Mouse (Mus musculus) small intestine, adult 2 months (tissue): ENCODE data around the gene Tbl1xr1. TPM values are rescaled to one million over a fixed set of nuclear protein-coding genes. Genes with fewer than 3 reads are reported as not detected.
A peak's percentile ranks its signal among the peaks of the same experiment; 100 is the strongest.

Experiments used
- H3K27ac ChIP-seq: fragments of 200-500 bp; 2 replicates; pipeline ENCODE4 v1.5.1; 2012; ENCODE audit warnings: low read depth, low read length, control low read depth, inconsistent platforms; ENCODE audit not compliant: insufficient read depth
- H3K27me3 ChIP-seq: fragments of 200-500 bp; 2 replicates; pipeline ENCODE4 v1.6.1; 2012; ENCODE audit warnings: mild to moderate bottlenecking, moderate library complexity, low read length, inconsistent platforms; ENCODE audit not compliant: control insufficient read depth, insufficient read depth
- H3K36me3 ChIP-seq: fragments of 200-500 bp; 2 replicates; pipeline ENCODE4 v1.6.1; 2012; ENCODE audit warnings: mild to moderate bottlenecking, low read length, control low read depth, inconsistent platforms; ENCODE audit not compliant: control insufficient read depth, insufficient read depth
- H3K4me1 ChIP-seq: fragments of 200-500 bp; 2 replicates; pipeline ENCODE4 v1.6.1; 2012; ENCODE audit warnings: low read length, inconsistent platforms, mixed read lengths; ENCODE audit not compliant: control insufficient read depth, insufficient read depth, insufficient read length
- H3K4me3 ChIP-seq: fragments of 200-500 bp; 2 replicates; pipeline ENCODE4 v1.5.1; 2012; ENCODE audit warnings: low read depth, mild to moderate bottlenecking, control low read depth, inconsistent platforms, low read length, moderate library complexity
- CTCF ChIP-seq: fragments of 200-500 bp; IDR thresholded peaks from 2 replicates; pipeline ENCODE4 v1.5.1; 2012; ENCODE audit warnings: low read depth, mild to moderate bottlenecking, control low read depth, inconsistent platforms, low read length, moderate library complexity, mixed read lengths; ENCODE audit not compliant: insufficient replicate concordance, insufficient read length; ENCODE audit errors: extremely low read depth
- POLR2A ChIP-seq: fragments of 200-500 bp; IDR thresholded peaks from 2 replicates; pipeline ENCODE4 v1.6.1; 2012; ENCODE audit warnings: low read depth, mild to moderate bottlenecking, control low read depth, inconsistent platforms, low read length, moderate library complexity
- WGBS: fragments of 180-500 bp; shearing (Covaris S2); methylation state at CpG from one replicate; pipeline ENCODE4 v1.1.7; 2018; 5-methylcytosine and 5-hydroxymethylcytosine counted together
- polyA plus RNA-seq: library from polyadenylated mRNA; depleted of rRNA; stranded (reverse); fragments of >200 nt; gene quantifications from 2 replicates; pipeline ENCODE4 v1.2.3, GENCODE M21; 2012

Gene Tbl1xr1
- polyA plus RNA-seq, 1 experiment: 15.8 TPM

DNA sequence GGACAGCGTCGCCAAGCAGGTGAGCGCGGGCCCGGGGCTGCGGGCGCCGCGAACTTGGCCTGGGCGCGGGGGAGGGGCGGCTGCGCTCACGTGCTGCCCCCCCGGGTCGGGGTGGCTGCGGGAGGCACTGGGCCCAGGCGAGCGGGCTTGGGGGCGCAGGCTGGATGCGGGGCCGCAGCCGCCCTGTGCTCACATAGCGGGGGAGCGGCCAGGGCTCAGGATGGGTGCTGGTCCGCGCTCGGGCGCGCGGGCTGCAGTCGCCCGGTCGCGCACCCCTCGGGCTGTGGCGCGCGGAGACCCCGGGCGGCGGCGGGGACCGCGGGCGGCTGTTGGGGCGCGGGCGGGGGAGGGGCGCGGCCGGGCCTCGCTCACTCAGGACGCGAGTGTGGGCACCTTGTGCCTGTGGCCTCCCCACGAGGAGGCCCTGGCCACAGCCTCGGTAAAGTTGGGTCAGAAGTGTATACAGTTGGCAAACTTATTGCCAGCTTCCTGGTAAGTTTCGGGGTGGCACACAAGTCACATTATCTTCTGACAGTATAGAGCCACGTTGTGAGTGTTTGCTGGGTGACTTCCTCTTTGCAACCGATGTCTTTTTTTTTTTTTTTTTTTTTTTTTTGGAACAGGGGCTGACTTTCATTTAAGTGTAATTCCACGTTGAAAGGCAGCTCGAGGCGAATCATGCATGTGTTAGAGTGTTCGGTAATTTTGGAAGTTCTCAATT, 644 bp downstream of the Tbl1xr1 start:
- peak overlapping the region; percentile 85 for H3K27ac ChIP-seq
- H3K36me3 ChIP-seq: no peaks in the 10 kb centered on the region; the same call in 1 of the 2 replicates
- WGBS: 1% methylated on average over 63 of the region's 64 CpGs
- H3K4me3 ChIP-seq: peak overlapping the region; percentile 78
- no peak for TF ChIP-seq POLR2A
- no peak for TF ChIP-seq CTCF
- H3K4me1 ChIP-seq: peaks cover 27% of the 10 kb centered on the region
- H3K27me3 ChIP-seq: no peaks in the 10 kb centered on the region

GRCm38 (mm10) chr3:22077657-22078475, 1.4 kb downstream of the Tbl1xr1 start:
- Histone ChIP-seq H3K36me3 (no peaks in the 10 kb centered on the region; the same call in 1 of the 2 replicates), H3K27ac (peak overlapping the region; percentile 85), H3K4me1 (peaks cover 29% of the 10 kb centered on the region), H3K4me3 (peak overlapping the region; percentile 78), H3K27me3 (no peaks in the 10 kb centered on the region)
- 6% methylated on average over 9 of the region's 9 CpGs for WGBS
- no peak for TF ChIP-seq CTCF
- no peak for TF ChIP-seq POLR2A

GRCm38 (mm10) chr3:22078529-22078928, 2.1 kb downstream of the Tbl1xr1 start:
- H3K27me3 ChIP-seq: no peaks in the 10 kb centered on the region
- H3K4me1 ChIP-seq: peaks cover 29% of the 10 kb centered on the region
- H3K4me3 ChIP-seq: no peak overlapping the region
- H3K36me3 ChIP-seq: no peaks in the 10 kb centered on the region; the same call in 1 of the 2 replicates
- no peak for TF ChIP-seq CTCF
- TF ChIP-seq POLR2A: no peak
- 66% methylated on average over 3 of the region's 3 CpGs for WGBS
- H3K27ac ChIP-seq: no peak overlapping the region

DNA sequence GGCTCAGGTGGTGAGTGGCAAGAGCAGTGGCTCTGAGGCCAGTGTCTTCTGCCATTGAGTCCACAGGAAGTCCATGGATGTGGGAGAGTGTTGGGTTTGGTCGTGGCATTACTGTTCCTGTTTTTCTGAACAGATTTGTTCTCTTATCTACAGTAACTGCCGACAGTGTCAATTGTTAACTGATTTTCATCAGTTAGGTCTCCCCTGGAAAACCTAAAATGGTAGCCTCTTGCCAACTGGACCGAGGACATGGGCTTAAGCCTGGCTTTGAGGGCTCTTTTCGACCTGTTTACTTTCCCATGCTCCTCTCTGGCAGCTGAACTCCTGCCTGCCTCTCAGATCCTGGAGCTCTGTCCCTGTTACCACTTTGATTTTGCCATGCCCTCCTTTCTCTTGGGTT, 5.4 kb downstream of the Tbl1xr1 start:
- Histone ChIP-seq H3K4me3 (no peak overlapping the region), H3K27me3 (no peaks in the 10 kb centered on the region), H3K4me1 (peaks cover 24% of the 10 kb centered on the region), H3K36me3 (no peaks in the 10 kb centered on the region; the same call in 1 of the 2 replicates), H3K27ac (no peak overlapping the region)
- TF ChIP-seq POLR2A (no peak), CTCF (no peak)
- 35% methylated on average over 4 of the region's 4 CpGs for WGBS

DNA sequence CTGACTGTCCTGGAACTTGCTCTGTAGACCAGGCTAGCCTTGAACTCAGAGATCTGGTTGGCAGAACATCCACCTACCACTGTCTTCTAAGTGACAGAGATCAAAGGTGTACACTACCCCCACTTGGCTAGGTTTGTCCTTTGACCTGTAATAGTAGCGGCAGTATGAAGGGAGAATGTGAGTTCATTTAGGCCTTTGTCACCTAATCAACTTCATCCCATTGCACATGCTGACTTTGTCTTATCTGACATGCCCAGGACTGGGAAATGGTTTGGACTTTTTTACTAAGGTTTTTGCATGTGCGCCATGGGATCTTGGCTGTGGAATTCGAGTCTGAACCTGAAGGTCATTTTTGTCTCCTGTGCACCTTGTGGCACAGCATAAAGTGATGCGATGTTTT, 6.4 kb downstream of the Tbl1xr1 start:
- 65% methylated on average over 4 of the region's 4 CpGs for WGBS
- H3K36me3 ChIP-seq: no peaks in the 10 kb centered on the region; the same call in 1 of the 2 replicates
- no peaks in the 10 kb centered on the region for H3K27me3 ChIP-seq
- no peak overlapping the region for H3K4me3 ChIP-seq
- H3K27ac ChIP-seq: no peak overlapping the region
- no peak for TF ChIP-seq CTCF
- no peak for TF ChIP-seq POLR2A
- H3K4me1 ChIP-seq: peaks cover 24% of the 10 kb centered on the region

- 75% methylated on average over 10 of the region's 10 CpGs for WGBS
- Histone ChIP-seq H3K27me3 (no peaks in the 10 kb centered on the region), H3K36me3 (no peaks in the 10 kb centered on the region; the same call in 1 of the 2 replicates), H3K4me3 (no peak overlapping the region), H3K27ac (no peak overlapping the region), H3K4me1 (peaks cover 24% of the 10 kb centered on the region)
- no peak for TF ChIP-seq CTCF
- no peak for TF ChIP-seq POLR2A
Measured at GRCm38 (mm10) chr3:22084222-22084996, 8.0 kb downstream of the Tbl1xr1 start.
